Mouse (Mus musculus): Measurements from ENCODE around the gene Zfp106. TPM values are rescaled to one million over a fixed set of nuclear protein-coding genes. Genes with fewer than 3 reads are reported as not detected.

Gene Zfp106
- total RNA-seq, 2 experiments from 2014 or later = 154 to 160 TPM

DNA sequence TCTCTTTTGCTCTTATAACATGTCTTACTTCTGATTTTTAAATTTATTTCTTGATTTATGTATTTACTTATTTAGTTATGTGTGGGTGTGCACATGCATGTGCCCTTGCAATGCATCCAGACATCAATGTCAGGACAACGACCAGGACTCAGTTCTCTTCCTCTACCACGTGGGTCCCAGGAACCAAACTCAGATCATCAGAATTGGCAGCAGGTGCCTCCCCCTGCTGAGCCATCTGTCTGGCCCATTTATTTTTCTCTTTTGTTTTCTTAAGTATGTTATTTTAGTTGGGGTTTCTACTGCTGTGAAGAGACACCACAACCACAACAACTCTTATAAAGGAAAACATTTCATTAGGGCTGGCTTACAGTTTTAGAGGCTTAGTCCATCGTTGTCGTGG lies 92.8 kb downstream of the Zfp106 start:
- no peak for DNase-seq

DNA sequence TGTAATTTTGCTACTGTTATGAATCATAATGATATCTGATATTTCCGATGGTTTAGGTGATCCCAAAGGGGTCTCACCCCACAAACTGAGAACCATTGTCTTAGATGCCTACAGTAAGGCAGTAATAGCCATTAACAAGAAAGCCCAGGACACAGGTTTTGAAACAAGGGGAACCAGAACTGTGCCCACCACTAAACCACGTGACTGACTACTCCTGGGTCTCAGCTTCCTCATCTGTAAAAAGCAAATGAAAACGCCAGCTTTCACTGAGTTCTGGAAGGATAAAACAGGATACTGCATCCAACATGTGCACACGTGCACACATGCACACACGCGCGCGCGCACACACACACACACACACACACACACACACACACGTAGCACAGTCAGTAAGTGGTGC lies 93.9 kb downstream of the Zfp106 start:
- no peak for DNase-seq

DNA sequence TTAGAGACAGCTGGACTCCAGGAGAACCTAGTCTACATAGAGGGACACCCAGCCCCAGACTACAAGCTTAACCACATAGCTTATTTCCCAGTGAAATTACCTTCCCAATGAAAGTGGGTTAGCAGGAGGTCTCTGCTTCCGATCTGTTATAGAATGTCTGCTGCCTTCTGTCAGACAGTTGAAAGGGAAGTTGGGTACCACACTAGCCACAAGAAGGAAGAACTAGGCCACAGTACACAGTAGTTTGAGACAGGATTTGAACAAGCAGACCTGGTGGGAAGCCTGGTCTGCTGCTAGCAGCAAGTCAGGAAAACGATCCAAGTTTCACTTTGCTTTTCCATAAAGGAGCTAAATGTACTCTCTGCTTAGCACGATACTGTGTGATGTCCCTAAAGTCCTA lies 94.4 kb downstream of the Zfp106 start:
- no peak for DNase-seq

DNA sequence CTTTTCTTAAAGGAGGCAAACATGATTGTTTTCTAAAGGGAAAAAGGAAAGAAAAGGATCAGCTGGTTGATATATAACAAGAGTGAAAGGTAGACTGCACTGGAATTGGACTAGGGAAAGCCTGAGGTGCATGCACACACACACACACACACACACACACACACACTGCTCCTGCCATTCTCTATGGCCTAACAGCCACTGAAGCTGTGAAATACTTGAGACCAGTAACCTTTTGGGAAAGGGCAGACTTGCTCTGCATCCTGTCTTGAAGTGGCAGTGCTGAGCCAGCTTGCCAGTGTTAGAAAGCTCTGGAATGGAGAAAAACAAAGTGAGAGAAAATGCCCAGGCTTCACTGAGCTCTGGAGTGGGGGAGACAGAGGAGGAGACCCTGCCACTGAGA lies 95.6 kb downstream of the Zfp106 start:
- DNase-seq = no peak

DNA sequence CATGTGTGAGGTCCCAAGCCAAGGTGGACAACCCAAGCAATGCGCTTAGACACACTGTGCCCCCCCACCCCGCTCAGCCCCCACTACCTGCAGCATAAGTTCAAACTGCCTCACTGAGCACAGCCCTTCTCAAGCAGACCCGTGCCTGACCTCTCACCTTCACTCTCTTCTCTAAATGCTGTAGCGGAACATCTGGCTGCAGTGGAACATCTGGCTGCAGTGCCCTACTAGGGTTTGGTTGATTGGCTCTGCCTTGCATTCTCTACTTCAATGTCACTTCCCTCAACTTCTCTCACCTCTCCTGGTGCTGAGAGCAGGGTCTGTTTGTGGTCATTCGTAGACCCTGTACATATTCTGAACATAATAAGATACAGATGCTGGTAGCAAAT lies 98.3 kb downstream of the Zfp106 start:
- DNase-seq = no peak

DNA sequence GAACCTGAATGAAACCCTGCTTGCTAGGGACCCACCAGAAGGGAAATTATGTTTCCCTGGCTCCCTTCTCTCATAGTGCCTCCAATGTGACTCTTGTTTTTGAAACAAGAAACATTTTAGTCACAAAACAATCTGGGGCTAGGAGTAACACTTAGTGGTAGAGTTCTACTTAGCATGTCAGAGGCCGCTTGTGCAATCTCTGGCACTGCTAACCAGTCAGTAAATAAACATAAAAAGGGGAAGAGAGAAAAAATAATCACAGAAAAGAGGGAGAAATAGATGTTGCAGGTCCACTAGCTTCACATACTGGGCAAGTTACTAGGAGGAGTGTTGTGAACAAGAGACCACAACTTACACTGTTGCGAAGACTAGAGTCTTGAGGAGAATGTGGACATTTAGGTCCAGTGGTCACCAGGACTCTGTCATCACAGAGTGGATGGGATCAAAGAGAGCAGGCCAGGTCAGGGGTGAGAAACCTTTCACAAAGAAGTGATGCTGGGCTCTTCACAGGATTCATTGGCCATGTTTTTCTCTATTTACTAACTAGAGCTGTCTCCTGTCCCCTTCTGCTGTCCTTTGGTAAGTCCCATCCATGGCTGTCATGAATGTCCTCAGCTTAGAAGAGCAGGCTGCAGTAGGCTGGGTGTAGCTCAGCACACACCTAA lies 98.8 kb downstream of the Zfp106 start:
- no peak for DNase-seq

DNA sequence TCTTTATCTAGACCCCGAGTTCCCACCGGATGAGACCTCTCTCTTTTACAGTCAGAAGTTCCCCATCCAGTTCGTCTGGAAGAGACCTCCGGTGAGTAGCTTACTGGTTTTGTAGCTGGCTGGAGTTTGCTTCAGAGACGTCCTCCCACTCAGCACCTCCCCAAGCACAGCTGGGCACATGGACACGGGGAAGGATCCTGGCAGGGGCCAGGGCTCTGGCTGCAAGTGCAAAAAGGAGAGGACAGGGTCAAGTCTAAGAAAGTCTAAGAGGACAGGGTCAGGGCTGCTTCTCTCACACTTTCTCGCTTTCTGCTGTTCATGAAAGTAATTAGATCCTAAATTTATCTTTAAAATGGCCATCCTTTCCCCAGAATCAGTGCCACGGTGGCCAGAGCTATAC lies 99.6 kb downstream of the Zfp106 start:
- no peak for DNase-seq

DNA sequence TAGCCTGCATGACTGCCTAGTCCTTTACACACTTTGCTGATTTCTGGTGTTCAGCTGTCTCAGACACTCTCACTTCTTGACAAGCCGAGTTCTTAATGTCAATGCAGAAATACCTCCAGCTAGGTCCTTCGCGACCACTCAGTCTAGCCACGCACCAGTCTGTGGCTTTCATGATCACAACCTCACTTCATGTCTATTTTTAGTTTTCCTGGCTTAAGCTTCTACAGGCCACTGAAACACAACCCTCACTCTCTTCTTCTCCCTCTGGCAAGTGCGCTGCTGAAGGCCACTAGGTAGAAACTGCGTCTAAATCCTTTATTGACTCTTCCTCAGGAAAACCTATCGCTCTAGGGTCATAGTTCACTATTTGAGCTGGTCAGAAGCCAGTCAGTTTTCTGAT lies 100.3 kb downstream of the Zfp106 start:
- no peak for DNase-seq

DNA sequence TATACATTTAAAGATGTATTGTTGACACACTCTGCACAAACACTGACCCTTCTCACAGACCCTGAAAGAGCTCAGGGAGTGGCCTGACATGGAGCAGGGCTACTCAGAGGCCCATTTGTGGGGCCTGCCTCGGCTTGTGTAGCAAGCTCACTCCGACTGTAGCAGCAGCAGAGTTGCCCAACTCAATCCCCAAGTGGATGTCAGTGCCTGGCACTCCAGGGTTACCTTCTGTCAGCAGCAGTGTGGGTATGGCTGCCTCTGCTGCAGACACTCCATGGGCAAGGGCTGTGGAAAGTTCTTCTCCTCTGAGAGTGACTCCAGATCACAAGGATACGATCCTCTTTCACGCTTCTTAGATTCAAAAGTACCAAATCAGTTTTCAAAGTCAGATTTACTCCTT lies 103.4 kb downstream of the Zfp106 start:
- DNase-seq = no peak

Other genes with a start within 250 kb of the Zfp106 start
- not detected for gene Pla2g4f, start 249.7 kb downstream of the Zfp106 start, total RNA-seq (2021)
- gene Vps39, start 210.7 kb downstream of the Zfp106 start, total RNA-seq (2021) = 10 to 100 TPM; 27.6 to 37.7 TPM
- 10 to 100 TPM; 16.9 to 17.5 TPM for gene Ganc, start 159.9 kb downstream of the Zfp106 start, total RNA-seq (2021)
- gene Tmem87a, start 159.7 kb downstream of the Zfp106 start, total RNA-seq (2021) = 10 to 100 TPM; 21.9 to 22.7 TPM
- gene Capn3, start 107.8 kb downstream of the Zfp106 start, total RNA-seq (2021) = 1 to 10 TPM; 2.5 to 2.9 TPM
- 10 to 100 TPM; 41.5 to 47.7 TPM for gene Snap23, start 3.8 kb upstream of the Zfp106 start, total RNA-seq (2021)
- gene Haus2, start 45.5 kb upstream of the Zfp106 start, total RNA-seq (2021) = 10 to 100 TPM; 15.7 to 16.0 TPM
- 10 to 100 TPM; 13.7 to 14.0 TPM for gene Lrrc57, start 45.7 kb upstream of the Zfp106 start, total RNA-seq (2021)
- 10 to 100 TPM; 15.3 to 16.3 TPM for gene Stard9, start 65.3 kb upstream of the Zfp106 start, total RNA-seq (2021)

Measured in heart, postnatal 4 days (tissue).